Mouse (Mus musculus): Measurements from ENCODE around the gene Ddx54.

GRCm38 (mm10) chr5:120568964-120569363 is 43.6 kb upstream of the Ddx54 start:
- TF ChIP-seq CHD2 (IDR thresholded peaks at IDR 0.05; ENCODE audit: low read depth, low read length) (no peak), HCFC1 (IDR thresholded peaks at IDR 0.05; ENCODE audit: borderline replicate concordance, insufficient read depth, low read length) (no peak), ZNF384 (IDR thresholded peaks at IDR 0.05; ENCODE audit: low read depth, low read length) (no peak)

All from ES-E14 (cell line).